Mouse (Mus musculus) forebrain, postnatal 0 days (tissue): ENCODE measurements around the gene Cdh1. TPM values are rescaled to one million over a fixed set of nuclear protein-coding genes. Genes with fewer than 3 reads are reported as not detected.
A peak's percentile ranks its signal among the peaks of the same experiment; 100 is the strongest.

Source experiments
- ATAC-seq: fragments of 200-750 bp; cut with Nextera tagmentation; 2 replicates; pipeline ENCODE4 v1.8.0; 2017; ENCODE audit warnings: mild to moderate bottlenecking, moderate library complexity
- DNase-seq: peaks from one replicate; pipeline ENCODE4 v3.0.0-alpha.2; 2015
- H3K27ac ChIP-seq: fragments of 300-500 bp; sonication (generic); 2 replicates; pipeline ENCODE4 v1.5.1; 2014; ENCODE audit warnings: low read depth, mild to moderate bottlenecking, antibody characterized with exemption, low read length, moderate library complexity, mixed read lengths
- H3K27me3 ChIP-seq: fragments of 300-500 bp; sonication (generic); 2 replicates; pipeline ENCODE4 v1.6.1; 2014; ENCODE audit warnings: mild to moderate bottlenecking, low read length, mixed read lengths; ENCODE audit not compliant: insufficient read depth
- H3K36me3 ChIP-seq: fragments of 300-500 bp; sonication (generic); 2 replicates; pipeline ENCODE4 v1.6.1; 2014; ENCODE audit warnings: mild to moderate bottlenecking, moderate library complexity; ENCODE audit not compliant: insufficient read depth
- H3K4me1 ChIP-seq: fragments of 300-500 bp; sonication (generic); 2 replicates; pipeline ENCODE4 v1.6.1; 2014; ENCODE audit warnings: antibody characterized with exemption; ENCODE audit not compliant: insufficient read depth
- H3K4me2 ChIP-seq: fragments of 300-500 bp; sonication (generic); 2 replicates; pipeline ENCODE4 v1.6.1; 2014; ENCODE audit warnings: low read depth, mild to moderate bottlenecking, moderate library complexity
- H3K4me3 ChIP-seq: fragments of 300-500 bp; sonication (generic); 2 replicates; pipeline ENCODE4 v1.5.1; 2014; ENCODE audit warnings: low read depth, low read length, mixed read lengths
- H3K9ac ChIP-seq: fragments of 300-500 bp; sonication (generic); 2 replicates; pipeline ENCODE4 v1.6.1; 2014; ENCODE audit warnings: mild to moderate bottlenecking
- H3K9me3 ChIP-seq: fragments of 300-500 bp; sonication (generic); 2 replicates; pipeline ENCODE4 v1.6.1; 2016; ENCODE audit warnings: low read length
- CTCF ChIP-seq: sonication (generic); IDR thresholded peaks from 2 replicates; pipeline ENCODE4 v1.5.1; 2016; ENCODE audit warnings: antibody characterized with exemption, control low read depth, low read depth
- WGBS: fragments of 180-500 bp; shearing (Covaris S2); extraction: QIAGEN DNeasy Blood & Tissue Kit; methylation state at CpG from one replicate; pipeline ENCODE4 v1.1.7; 2014; 5-methylcytosine and 5-hydroxymethylcytosine counted together
- polyA plus RNA-seq: library from polyadenylated mRNA; unstranded; fragments of >200 nt; fragmentation: Nextera tagmentation; extraction: Ambion mirVana; gene quantifications from 2 replicates; pipeline ENCODE4 v1.2.1, GENCODE M21; 2015
- total RNA-seq: library from RNA; depleted of rRNA; stranded (reverse); fragments of >200 nt; gene quantifications from 2 replicates; pipeline ENCODE4 v1.2.3, GENCODE M21; 2014

Gene Cdh1
- total and polyA plus RNA-seq, 2 experiments from 2014 or later: 3.9 TPM

- Histone ChIP-seq H3K9ac (no peak overlapping the region), H3K27me3 (no peaks in the 10 kb centered on the region), H3K36me3 (no peaks in the 10 kb centered on the region), H3K4me3 (no peak overlapping the region), H3K4me2 (no peak overlapping the region), H3K27ac (no peak overlapping the region), H3K4me1 (no peaks in the 10 kb centered on the region), H3K9me3 (no peaks in the 10 kb centered on the region)
- no peak for TF ChIP-seq CTCF
- DNase-seq: no peak
- ATAC-seq: no peak
- WGBS: 84% methylated on average over 5 of the region's 5 CpGs
Observed at GRCm38 (mm10) chr8:106640921-106641320, 37.8 kb downstream of the Cdh1 start.

GRCm38 (mm10) chr8:106642172-106642571 is 39.0 kb downstream of the Cdh1 start:
- no peak overlapping the region for H3K4me2 ChIP-seq
- H3K27ac ChIP-seq: no peak overlapping the region
- no peaks in the 10 kb centered on the region for H3K4me1 ChIP-seq
- no peak for ATAC-seq
- no peak for DNase-seq
- TF ChIP-seq CTCF: no peak
- H3K36me3 ChIP-seq: no peaks in the 10 kb centered on the region
- no peak overlapping the region for H3K9ac ChIP-seq
- no peak overlapping the region for H3K4me3 ChIP-seq
- H3K9me3 ChIP-seq: no peaks in the 10 kb centered on the region
- H3K27me3 ChIP-seq: no peaks in the 10 kb centered on the region
- 54% methylated on average over 2 of the region's 2 CpGs for WGBS

- Histone ChIP-seq H3K4me2 (no peak overlapping the region), H3K27me3 (no peaks in the 10 kb centered on the region), H3K4me3 (no peak overlapping the region), H3K36me3 (no peaks in the 10 kb centered on the region), H3K9ac (no peak overlapping the region), H3K9me3 (no peaks in the 10 kb centered on the region), H3K27ac (no peak overlapping the region), H3K4me1 (no peaks in the 10 kb centered on the region)
- ATAC-seq: no peak
- WGBS: 93% methylated on average over 4 of the region's 4 CpGs
- DNase-seq: no peak
- TF ChIP-seq CTCF: no peak
Observed at GRCm38 (mm10) chr8:106643100-106643499, 39.9 kb downstream of the Cdh1 start.

- Histone ChIP-seq H3K9me3 (no peaks in the 10 kb centered on the region), H3K27me3 (no peaks in the 10 kb centered on the region), H3K4me1 (no peaks in the 10 kb centered on the region), H3K4me3 (no peak overlapping the region), H3K4me2 (no peak overlapping the region), H3K9ac (no peak overlapping the region), H3K36me3 (no peaks in the 10 kb centered on the region), H3K27ac (no peak overlapping the region)
- ATAC-seq: no peak
- 43% methylated on average over 3 of the region's 3 CpGs for WGBS
- no peak for DNase-seq
- TF ChIP-seq CTCF: no peak
Observed at GRCm38 (mm10) chr8:106644957-106645356, 41.8 kb downstream of the Cdh1 start.

GRCm38 (mm10) chr8:106646153-106646552 is 43.0 kb downstream of the Cdh1 start:
- no peak for DNase-seq
- Histone ChIP-seq H3K4me3 (no peak overlapping the region), H3K27me3 (no peaks in the 10 kb centered on the region), H3K4me2 (no peak overlapping the region), H3K27ac (no peak overlapping the region), H3K9ac (no peak overlapping the region), H3K36me3 (no peaks in the 10 kb centered on the region), H3K4me1 (no peaks in the 10 kb centered on the region), H3K9me3 (no peaks in the 10 kb centered on the region)
- 98% methylated on average over 2 of the region's 2 CpGs for WGBS
- ATAC-seq: no peak
- no peak for TF ChIP-seq CTCF

- no peak for ATAC-seq
- DNase-seq: no peak
- WGBS: 91% methylated on average over 5 of the region's 5 CpGs
- no peak for TF ChIP-seq CTCF
- no peaks in the 10 kb centered on the region for H3K4me1 ChIP-seq
- no peak overlapping the region for H3K4me3 ChIP-seq
- no peaks in the 10 kb centered on the region for H3K36me3 ChIP-seq
- no peaks in the 10 kb centered on the region for H3K27me3 ChIP-seq
- H3K4me2 ChIP-seq: no peak overlapping the region
- H3K9me3 ChIP-seq: no peaks in the 10 kb centered on the region
- H3K27ac ChIP-seq: no peak overlapping the region
- no peak overlapping the region for H3K9ac ChIP-seq
Observed at GRCm38 (mm10) chr8:106646731-106647130, 43.6 kb downstream of the Cdh1 start.

GRCm38 (mm10) chr8:106647387-106647786 is 44.2 kb downstream of the Cdh1 start:
- no peaks in the 10 kb centered on the region for H3K27me3 ChIP-seq
- H3K36me3 ChIP-seq: no peaks in the 10 kb centered on the region
- DNase-seq (peak; percentile 82), ATAC-seq (peak; percentile 56; the same call in 1 of the 2 replicates)
- H3K9ac ChIP-seq: no peak overlapping the region
- no peaks in the 10 kb centered on the region for H3K9me3 ChIP-seq
- no peak overlapping the region for H3K4me2 ChIP-seq
- no peaks in the 10 kb centered on the region for H3K4me1 ChIP-seq
- no peak overlapping the region for H3K27ac ChIP-seq
- TF ChIP-seq CTCF: peak; percentile 87
- no peak overlapping the region for H3K4me3 ChIP-seq
- 31% methylated on average over 2 of the region's 2 CpGs for WGBS

GRCm38 (mm10) chr8:106648421-106648820 is 45.3 kb downstream of the Cdh1 start:
- 92% methylated on average over 8 of the region's 8 CpGs for WGBS
- ATAC-seq (no peak), DNase-seq (no peak)
- Histone ChIP-seq H3K36me3 (no peaks in the 10 kb centered on the region), H3K27me3 (no peaks in the 10 kb centered on the region), H3K4me2 (no peak overlapping the region), H3K9ac (no peak overlapping the region), H3K4me3 (no peak overlapping the region), H3K27ac (no peak overlapping the region), H3K4me1 (no peaks in the 10 kb centered on the region), H3K9me3 (no peaks in the 10 kb centered on the region)
- TF ChIP-seq CTCF: no peak
